Mouse (Mus musculus) bone marrow, adult 2 months (tissue): Measurements from ENCODE around the gene Tex36. TPM values are rescaled to one million over a fixed set of nuclear protein-coding genes. Genes with fewer than 3 reads are reported as not detected.

Experiments used
- H3K27ac ChIP-seq: fragments of 200-500 bp; 2 replicates; pipeline ENCODE4 v1.5.1; 2012; ENCODE audit warnings: low read depth, mild to moderate bottlenecking, control low read depth, inconsistent platforms, low read length; ENCODE audit not compliant: control insufficient read depth, poor library complexity, insufficient read depth
- H3K4me1 ChIP-seq: fragments of 200-500 bp; 2 replicates; pipeline ENCODE4 v1.6.1; 2011; ENCODE audit warnings: low read length; ENCODE audit not compliant: control insufficient read depth, insufficient read depth
- H3K4me3 ChIP-seq: fragments of 200-500 bp; replicated peaks from 2 replicates; pipeline ENCODE3; 2011; ENCODE audit warnings: mild to moderate bottlenecking, low read depth, low read length, control low read depth; ENCODE audit not compliant: control insufficient read depth
- CTCF ChIP-seq: fragments of 200-500 bp; IDR thresholded peaks from 2 replicates; pipeline ENCODE4 v1.5.1; 2011; ENCODE audit warnings: low read length, control low read depth; ENCODE audit not compliant: control insufficient read depth, insufficient read depth
- POLR2A ChIP-seq: fragments of 200-500 bp; IDR thresholded peaks from 2 replicates; pipeline ENCODE4 v1.6.1; 2011; ENCODE audit warnings: low read depth, mild to moderate bottlenecking, control low read depth, low read length, borderline replicate concordance; ENCODE audit not compliant: control insufficient read depth
- WGBS: fragments of 180-500 bp; shearing (Covaris S2); methylation state at CpG from one replicate; pipeline ENCODE4 v1.1.7; 2018; 5-methylcytosine and 5-hydroxymethylcytosine counted together
- polyA plus RNA-seq: library from polyadenylated mRNA; stranded (reverse); fragments of >200 nt; gene quantifications from 2 replicates; pipeline ENCODE4 v1.2.4, GENCODE M21; 2011; ENCODE audit warnings: low replicate concordance; ENCODE audit not compliant: missing spikeins, insufficient read depth, insufficient read length

Gene Tex36
- polyA plus RNA-seq, 1 experiment = not detected

DNA sequence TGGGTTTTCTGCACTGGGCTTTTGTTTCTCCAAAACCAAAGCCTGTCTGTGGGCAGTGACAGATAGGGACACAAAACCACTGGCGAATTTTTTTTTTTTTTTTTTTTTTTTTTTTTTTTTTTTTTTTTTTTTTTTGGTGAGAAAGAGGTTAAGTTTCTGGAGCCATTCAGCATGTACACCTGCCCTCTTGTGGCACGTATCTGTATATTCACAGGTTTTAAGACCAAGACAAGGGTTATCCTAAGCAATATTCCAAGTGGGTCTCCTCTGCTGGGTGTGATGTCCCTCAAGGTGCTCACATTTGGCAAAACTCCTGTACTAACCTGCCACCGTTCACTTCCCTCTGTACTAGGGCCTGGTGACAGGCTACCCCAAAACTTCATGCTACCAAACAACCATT lies 30.0 kb downstream of the Tex36 start:
- Histone ChIP-seq H3K4me1 (no peaks in the 10 kb centered on the region), H3K4me3 (no peak overlapping the region), H3K27ac (no peak overlapping the region)
- 10% methylated on average over 3 of the region's 3 CpGs for whole genome bisulfite sequencing
- TF ChIP-seq POLR2A (no peak), CTCF (no peak)

DNA sequence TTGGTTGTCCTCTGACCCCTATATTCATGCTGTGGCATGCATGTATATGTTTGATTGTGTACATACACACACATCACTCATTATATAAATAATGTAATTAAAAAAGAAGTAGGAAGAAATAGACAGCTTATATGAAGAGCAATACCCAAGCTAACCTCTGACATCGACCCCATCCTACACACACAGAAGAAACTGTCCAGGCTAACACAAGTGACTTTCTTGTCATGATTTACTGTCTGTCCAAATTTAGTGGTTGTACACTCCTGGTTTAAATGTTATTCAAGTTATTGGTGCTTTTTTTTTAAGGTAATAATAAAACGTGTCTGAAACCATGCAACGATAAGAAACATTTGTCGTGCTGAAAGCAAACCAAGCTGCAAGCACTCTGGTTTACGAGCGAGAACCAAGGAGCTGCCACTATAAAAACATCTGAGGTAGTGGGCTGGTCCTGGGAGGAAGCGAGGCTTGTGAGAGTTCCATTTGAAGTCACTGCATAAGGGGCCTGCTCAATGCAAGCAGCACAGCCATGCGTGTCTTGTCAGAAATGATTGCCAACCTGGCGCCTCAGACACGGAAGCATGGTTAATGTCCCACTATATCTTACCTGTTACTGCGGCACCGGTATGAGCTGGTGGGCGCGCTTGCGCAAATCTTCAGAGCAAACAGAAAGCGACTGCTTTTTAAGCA lies 32.6 kb downstream of the Tex36 start:
- Histone ChIP-seq H3K27ac (no peak overlapping the region), H3K4me3 (no peak overlapping the region), H3K4me1 (no peaks in the 10 kb centered on the region)
- 84% methylated on average over 16 of the region's 16 CpGs for WGBS
- TF ChIP-seq POLR2A (no peak), CTCF (no peak)

DNA sequence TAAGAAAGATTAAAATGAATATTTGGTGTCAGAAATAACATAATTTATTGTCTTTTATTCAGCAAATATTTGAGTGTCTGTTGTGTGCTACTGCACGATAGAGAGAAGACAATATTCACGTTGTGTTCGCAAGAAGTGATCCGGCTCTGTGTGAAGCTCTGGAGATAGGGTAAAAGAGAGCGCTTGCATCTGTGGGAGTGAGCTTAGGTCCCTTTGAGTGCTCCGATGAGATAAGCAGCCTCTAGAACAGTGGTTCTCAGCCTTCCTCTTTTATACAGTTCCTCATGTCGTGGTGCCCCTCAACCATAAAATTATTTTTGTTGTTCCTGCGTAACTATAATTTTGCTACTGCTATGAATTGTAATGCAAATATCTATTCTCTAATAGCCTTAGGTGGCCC lies 37.4 kb downstream of the Tex36 start:
- Histone ChIP-seq H3K27ac (no peak overlapping the region), H3K4me3 (no peak overlapping the region), H3K4me1 (no peaks in the 10 kb centered on the region)
- WGBS = 6% methylated on average over 8 of the region's 8 CpGs
- TF ChIP-seq POLR2A (no peak), CTCF (no peak)

DNA sequence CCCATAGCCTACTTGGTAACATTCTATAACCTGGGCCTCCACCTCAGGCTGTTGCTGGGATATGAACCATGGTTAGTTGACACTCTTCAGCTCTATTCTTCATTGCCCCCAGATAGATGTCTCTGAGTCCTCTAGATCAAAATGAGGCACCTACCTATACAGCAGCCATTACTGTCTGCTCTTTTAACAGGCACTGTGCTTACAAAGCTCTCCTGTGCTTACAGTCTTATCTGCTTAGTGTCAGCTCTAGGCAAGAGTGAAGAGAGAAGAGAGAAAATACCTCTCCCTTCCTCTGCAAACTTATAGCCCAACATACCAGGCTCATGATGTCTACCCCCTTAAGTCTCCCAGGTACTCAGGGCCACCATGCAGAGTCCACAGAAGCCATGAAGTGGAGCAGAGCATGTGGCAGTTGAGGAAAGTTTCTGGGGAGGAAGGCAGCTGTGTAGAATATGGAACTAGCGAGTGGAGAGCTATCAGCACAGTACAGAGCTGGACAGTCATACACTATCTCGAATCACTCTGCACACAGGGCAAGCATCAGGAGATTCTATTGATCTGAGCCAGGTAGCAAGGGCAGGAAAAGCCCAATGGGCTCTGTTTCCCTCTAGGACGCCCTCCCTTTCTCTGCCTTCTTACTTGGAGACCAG lies 38.7 kb downstream of the Tex36 start:
- 63% methylated on average over 3 of the region's 3 CpGs for WGBS
- Histone ChIP-seq H3K4me3 (no peak overlapping the region), H3K4me1 (no peaks in the 10 kb centered on the region), H3K27ac (no peak overlapping the region)
- TF ChIP-seq CTCF = no peak
- no peak for TF ChIP-seq POLR2A

DNA sequence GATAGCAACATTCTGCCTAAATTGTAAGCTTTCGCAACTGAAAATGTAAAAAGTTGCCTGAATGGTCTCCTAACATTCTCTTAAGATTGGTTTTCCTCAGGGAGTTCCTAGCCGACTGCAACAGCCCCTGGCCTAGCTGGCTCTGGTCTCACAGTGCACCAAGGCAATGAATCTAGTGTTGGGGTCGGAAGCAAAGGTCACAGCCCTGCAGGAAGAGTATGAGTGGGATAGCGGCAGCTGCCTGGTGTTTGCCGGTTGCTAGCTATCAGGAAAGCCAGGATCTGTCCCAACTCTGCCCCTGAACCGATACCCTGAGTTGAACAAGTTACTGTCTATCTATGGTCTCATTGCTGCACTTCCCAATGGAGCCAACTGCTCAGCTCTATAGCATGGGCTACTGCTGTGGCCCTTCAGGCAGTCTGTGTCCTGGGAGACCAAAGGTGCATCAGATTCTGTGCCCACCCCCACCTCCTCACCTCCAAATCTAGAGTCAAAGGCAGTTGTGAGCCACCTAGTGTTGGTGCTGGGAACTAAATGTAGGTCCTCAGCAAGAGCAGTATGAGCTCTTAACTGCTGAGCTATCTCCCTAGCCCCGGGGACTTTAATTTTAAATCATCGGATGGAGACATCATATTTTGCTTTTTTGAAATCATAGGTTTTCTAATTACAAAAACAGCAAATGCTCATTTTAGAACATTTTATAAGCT lies 46.0 kb downstream of the Tex36 start:
- Histone ChIP-seq H3K4me3 (no peak overlapping the region), H3K4me1 (no peaks in the 10 kb centered on the region), H3K27ac (no peak overlapping the region)
- TF ChIP-seq CTCF = no peak
- no peak for TF ChIP-seq POLR2A
- 78% methylated on average over 8 of the region's 8 CpGs for WGBS

DNA sequence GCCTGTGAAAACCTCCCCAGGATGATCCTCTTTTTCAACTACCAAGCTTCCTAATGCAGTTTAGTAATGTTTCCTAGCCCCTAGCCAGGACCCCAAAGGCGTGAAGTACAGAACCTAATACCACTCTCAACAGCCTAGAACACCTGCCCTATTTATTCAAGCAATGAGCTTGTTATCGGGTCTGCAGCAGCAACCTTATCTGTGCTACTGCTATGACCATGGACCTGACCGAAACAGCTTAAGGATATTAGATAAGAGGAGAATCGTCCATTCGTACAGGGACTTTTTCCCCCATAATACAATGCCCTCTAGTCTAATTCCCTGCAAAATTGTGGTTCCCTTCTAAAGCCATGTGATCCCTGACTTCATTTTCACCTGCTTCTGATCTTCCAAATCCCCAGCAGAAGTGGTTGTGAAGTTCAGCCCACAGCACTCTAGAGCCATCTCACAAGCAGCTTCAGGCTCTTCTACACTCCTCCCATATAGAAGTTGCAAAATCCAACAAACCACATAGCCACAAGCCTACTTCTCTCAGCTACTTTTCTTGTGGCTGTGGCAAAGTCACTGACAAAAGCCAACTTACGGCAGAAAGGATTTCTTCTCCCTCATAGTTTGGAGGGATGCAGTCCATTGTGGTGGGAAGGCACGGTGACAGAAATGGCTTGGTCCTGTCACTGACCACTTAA lies 49.5 kb downstream of the Tex36 start:
- Histone ChIP-seq H3K27ac (no peak overlapping the region), H3K4me1 (no peaks in the 10 kb centered on the region), H3K4me3 (no peak overlapping the region)
- TF ChIP-seq POLR2A = no peak
- no peak for TF ChIP-seq CTCF
- 66% methylated on average over 7 of the region's 7 CpGs for WGBS

DNA sequence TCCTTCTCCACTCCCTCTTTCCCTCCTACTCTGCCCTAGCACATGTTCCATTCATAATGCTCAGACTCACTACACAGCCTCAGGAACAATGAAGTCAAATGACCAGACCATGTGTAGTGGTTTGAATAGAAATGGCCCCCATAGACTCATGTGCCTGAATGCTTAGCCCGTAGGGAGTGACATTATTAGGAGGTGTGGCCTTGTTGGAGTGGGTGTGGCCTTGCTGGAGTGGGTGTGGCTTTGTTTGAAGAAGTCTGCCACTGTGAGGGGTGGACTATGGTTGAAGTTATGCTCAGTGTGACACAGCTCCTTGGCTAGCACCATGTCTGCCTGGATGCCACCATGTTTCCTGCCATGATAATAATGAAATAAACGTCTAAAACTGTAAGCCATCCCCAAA lies 51.0 kb downstream of the Tex36 start:
- TF ChIP-seq CTCF (no peak), POLR2A (no peak)

DNA sequence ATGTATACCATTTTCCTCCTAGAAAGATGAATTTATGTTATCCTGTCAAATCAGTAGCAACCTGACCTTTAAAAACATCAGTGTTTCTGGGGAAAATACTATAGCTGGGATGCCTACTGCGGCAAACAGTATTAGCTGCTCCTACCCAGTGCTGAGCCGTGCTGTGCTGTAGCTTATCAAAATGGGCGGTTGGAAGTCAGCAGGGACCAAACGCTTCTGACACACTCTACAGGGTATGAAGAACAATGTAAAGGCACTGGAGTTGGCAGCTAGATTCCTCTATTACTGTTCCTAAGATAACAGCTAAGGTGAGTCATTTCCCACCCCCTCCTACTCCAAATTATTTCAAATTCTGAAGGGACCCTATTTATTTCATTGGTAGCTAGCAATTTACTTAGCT lies 53.5 kb downstream of the Tex36 start:
- TF ChIP-seq POLR2A (no peak), CTCF (no peak)
- 83% methylated on average over 4 of the region's 4 CpGs for WGBS
- H3K4me1 ChIP-seq = no peaks in the 10 kb centered on the region
- H3K27ac ChIP-seq = no peak overlapping the region
- H3K4me3 ChIP-seq = no peak overlapping the region

More for the DNA sequence above, 51.0 kb downstream of the Tex36 start:
- Histone ChIP-seq H3K27ac (no peak overlapping the region), H3K4me3 (no peak overlapping the region), H3K4me1 (no peaks in the 10 kb centered on the region)
- 47% methylated on average over 2 of the region's 2 CpGs for WGBS
